In genomic region chr11:89097292-89097691, GRCm38 (mm10) we compare ENCODE assay signal across 29 mouse cellular contexts. TPM values are rescaled to one million over a fixed set of nuclear protein-coding genes. Genes with fewer than 3 reads are reported as not detected.
"Had no signal": no experiment of that assay in that cellular context is flagged by ENCODE, and none has a peak within 500 bp of the region (broad histone marks: within the 10 kb centered on the region; RNA-seq: fewer than 3 reads in every experiment).

No protein-coding gene starts in this region.

RNA-seq across cellular contexts. Expression of gene Gm525, which starts 23.7 kb away (rescaled TPM):
- total RNA-seq: heart, postnatal 10 days; heart, postnatal 14 days; heart, postnatal 25 days; heart, postnatal 36 days; heart, postnatal 4 days; hematopoietic stem cell, adult 5-6 weeks; hindbrain, postnatal 0 days; layer of hippocampus, adult 18-20 months; layer of hippocampus, adult 2 months; layer of hippocampus, adult 8-10 months; layer of hippocampus, postnatal 10 days; layer of hippocampus, postnatal 14 days; layer of hippocampus, postnatal 25 days; layer of hippocampus, postnatal 36 days; left cerebral cortex, adult 18-20 months had no signal
- polyA plus RNA-seq: heart, embryonic 11.5 days; heart, embryonic 12.5 days; heart, embryonic 13.5 days; heart, embryonic 14.5 days; heart, postnatal 0 days; hindbrain, embryonic 10.5 days; hindbrain, embryonic 11.5 days; hindbrain, embryonic 13.5 days; hindbrain, embryonic 14.5 days; hindbrain, embryonic 15.5 days; hindbrain, embryonic 16.5 days; inflammation-experienced regulatory T-cells, adult 6 months; kidney, embryonic 14.5 days; kidney, embryonic 15.5 days had no signal
